Mouse (Mus musculus) T-helper 2 cell (primary cell): ENCODE measurements around the gene Scn8a.

Experiments
- in situ Hi-C: fragments of 300-600 bp; cut with MboI, MseI; formaldehyde crosslinking; loops from one replicate; pipeline ENCODE4 v1.15.1; 2025; ENCODE audit warnings: high pct_unique_total_duplicates

Scn8a gene

DNA sequence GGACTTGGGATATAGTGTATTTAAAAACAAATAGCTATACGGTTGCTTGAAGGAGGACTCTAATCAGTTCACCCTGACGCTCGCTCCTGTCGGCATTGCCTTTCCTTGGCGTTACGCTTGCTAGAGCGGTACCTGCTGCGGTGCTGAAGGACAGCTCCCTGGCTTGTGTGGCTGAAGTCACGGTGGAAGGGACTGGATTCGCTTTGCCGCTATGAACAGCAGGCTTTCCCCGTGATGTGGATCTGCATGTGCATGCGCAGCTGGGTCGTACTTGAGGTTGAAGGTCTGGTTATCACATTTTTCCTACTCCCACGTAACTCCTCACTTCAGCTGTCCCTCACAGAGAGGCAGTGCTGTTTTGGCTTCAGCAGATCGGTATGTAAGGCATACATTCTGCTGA, 3.5 kb downstream of the Scn8a start:
- in situ Hi-C loops = loop anchor here (10.0 kb wide), 1 partner anchor 1188 kb away; no protein-coding TSS in a partner anchor

- in situ Hi-C loops = loop anchor here (10.0 kb wide), 1 partner anchor 1194 kb away; no protein-coding TSS in a partner anchor
These were observed 9.4 kb downstream of the Scn8a start for GRCm38 (mm10) chr15:100879073-100879472.

GRCm38 (mm10) chr15:100881385-100881784, 11.7 kb downstream of the Scn8a start:
- in situ Hi-C loops = no loop called here

DNA sequence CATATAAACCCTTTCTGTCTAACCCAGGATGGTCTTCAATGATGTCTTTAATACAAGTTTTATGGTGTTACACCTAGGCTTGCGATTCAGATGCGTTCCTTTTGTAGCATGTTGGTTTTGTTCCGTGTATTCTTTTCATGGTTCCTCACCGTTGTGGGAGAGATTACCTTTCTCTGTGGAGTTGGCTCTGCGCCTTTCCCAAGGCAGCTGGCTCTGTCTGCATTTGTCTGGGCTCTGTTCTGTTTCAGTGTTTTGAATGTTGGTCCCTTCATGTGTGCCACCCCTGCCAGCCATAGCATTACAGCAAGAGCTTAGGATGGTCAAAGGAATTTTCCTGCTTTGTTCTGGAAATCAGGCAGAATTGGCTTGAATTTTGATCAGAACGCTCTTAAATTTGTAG, 14.8 kb downstream of the Scn8a start:
- in situ Hi-C loops = no loop called here

DNA sequence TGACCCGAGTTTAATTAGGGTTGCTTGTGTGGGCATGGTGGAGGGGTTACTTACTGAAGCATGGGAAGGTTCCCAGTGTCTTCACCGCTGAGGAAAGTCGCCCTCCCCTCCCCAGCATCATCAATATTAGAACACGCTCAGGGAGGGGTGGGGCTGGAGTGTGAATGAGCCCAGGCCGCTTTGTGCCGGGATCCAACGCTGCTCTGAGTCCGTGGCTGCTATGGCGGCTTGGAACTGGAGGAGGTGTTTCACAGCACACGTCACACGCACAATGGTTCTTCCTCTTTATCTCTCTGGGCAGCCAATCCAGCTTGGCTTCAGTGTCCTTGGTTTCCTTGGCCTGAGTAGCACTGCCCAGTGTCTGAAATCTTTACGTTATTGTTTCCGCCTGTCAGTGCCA, 22.3 kb downstream of the Scn8a start:
- in situ Hi-C loops = no loop called here

GRCm38 (mm10) chr15:100896502-100896901, 26.8 kb downstream of the Scn8a start:
- in situ Hi-C loops = no loop called here

- in situ Hi-C loops = no loop called here
These were observed 34.2 kb downstream of the Scn8a start for GRCm38 (mm10) chr15:100903811-100904210.

DNA sequence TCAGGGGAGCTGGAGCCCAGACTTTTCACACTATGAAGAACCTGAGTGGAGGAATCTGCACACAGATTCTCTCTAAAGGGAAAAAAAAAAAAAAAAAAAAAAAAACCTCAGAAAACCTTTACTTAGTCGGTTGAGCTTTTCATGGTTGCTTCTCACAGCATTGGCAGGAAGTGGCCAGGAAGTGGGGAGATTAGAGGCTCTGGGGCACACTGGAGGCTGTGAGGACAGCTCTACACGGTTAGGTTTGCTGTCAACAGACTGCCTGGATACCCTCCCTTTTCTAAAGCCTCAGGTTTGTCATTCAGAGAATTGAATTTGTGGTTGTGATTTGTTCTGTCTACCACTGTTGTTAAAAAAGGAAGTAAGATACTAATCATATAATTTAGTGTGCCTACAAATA, 35.3 kb downstream of the Scn8a start:
- in situ Hi-C loops = no loop called here

DNA sequence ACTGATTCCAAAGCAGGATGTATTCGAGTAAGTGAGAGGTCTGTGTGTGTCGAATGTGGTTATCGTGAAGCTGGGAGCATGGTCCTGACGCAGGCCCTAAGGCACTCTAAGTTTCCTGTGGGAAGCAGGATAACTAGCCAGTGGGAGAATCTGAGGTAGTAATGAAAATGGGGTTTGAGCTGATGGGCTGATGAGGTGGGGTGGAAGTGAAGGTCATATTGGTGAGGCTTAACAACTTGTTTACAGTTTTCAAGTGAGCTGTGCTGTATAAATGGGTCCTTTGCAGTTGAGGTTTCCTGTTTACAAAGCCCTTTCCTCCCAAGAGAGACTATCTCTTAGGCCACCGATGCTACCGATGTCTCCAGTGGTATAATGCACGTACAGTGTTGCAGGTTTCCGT, 36.1 kb downstream of the Scn8a start:
- in situ Hi-C loops = no loop called here

DNA sequence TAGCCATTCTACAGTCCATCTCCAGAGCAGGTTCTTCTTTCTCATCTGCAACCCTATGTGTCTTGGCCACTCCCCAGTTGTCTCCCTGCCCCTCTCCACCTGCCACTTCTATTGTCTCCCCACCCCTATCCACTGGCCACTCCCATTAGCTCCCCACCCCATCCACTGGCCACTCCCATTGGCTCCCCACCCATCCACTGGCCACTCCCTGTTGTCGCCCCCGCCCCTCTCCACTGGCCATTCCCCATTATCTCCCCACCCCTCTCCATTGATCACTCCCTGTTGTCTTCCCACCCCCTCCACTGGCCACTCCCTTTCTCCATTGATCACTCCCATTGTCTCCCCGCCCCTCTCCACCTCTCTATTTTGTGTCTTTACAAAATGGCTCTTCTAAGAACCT, 39.2 kb downstream of the Scn8a start:
- in situ Hi-C loops = no loop called here

GRCm38 (mm10) chr15:100909734-100910163, 40.1 kb downstream of the Scn8a start:
- in situ Hi-C loops = no loop called here

DNA sequence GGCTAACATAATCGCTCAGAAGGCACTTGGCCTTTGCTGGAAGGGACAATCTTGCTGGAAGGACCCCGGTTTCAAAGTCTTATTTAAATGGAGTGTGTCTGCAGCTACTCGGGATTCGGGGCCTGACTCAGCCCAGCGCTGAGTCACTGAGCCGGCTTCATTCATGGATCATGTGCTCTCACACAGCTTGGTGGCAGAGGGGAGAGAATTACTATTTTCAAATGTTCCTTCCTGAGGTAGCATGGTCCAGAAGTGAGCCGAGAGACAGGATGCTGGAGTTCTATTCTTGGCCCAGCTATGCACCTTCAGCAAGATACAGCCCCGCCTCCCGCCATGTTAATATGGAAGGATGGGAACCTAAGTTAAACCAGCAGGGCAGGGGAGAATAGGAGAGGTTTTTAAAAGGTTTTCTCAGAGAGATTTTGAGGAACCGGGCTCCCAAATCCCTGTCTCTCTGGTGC, 40.8 kb downstream of the Scn8a start:
- in situ Hi-C loops = no loop called here

- in situ Hi-C loops = no loop called here
These were observed 43.1 kb downstream of the Scn8a start for GRCm38 (mm10) chr15:100912676-100913266.

DNA sequence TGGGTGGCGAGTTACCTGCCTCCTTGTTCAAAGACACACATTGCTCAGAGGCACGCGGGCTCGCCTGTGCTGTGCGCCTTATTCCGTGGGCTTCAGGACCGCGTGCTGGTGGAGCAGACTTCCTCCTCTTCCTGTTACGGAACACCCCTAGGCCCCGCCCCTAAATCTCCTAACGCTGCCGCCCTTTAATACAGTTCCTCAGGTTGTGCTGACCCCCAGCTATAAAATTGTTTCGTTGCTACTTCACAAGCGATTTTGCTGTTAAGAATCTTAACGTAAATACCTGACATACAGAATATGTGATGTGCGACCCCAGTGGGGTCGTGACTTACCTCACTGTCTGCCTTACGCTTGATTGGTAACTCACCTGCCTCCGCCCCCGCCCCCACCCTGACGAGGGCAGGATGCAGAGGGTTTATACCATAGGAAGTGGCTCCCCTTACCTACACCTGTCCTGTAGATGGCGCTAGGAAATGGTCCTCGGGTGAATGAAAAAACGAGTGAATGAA, 45.1 kb downstream of the Scn8a start:
- in situ Hi-C loops = no loop called here

- in situ Hi-C loops = no loop called here
These were observed 48.4 kb downstream of the Scn8a start for GRCm38 (mm10) chr15:100918046-100918445.

- in situ Hi-C loops = no loop called here
These were observed 52.6 kb downstream of the Scn8a start for GRCm38 (mm10) chr15:100922210-100922609.

DNA sequence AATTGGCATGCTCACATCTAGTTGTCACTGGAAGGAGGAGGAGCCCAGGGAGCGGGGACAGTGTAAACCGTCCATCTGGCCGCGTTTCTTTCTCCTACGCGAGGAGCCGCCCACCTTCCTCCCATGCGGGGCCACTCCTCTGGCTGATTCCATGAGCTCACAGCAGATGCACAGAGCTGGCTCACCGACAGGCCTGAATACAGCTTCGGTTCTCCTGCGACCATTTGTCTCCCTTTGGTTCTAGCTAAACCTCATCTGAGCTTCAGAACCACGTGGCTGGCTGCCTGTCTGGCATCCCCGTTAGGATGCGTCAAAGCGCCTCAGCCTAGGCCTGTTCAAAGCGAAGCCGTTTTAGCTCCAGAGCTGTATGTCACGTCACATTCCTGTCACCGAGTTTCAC, 53.8 kb downstream of the Scn8a start:
- in situ Hi-C loops = no loop called here

- in situ Hi-C loops = loop anchor here (5.0 kb wide), 1 partner anchor 57 kb away; no protein-coding TSS in a partner anchor
These were observed 55.3 kb downstream of the Scn8a start for GRCm38 (mm10) chr15:100924941-100925340.

- in situ Hi-C loops = no loop called here
These were observed 60.8 kb downstream of the Scn8a start for GRCm38 (mm10) chr15:100930477-100930876.

GRCm38 (mm10) chr15:100936176-100936575, 66.5 kb downstream of the Scn8a start:
- in situ Hi-C loops = no loop called here

DNA sequence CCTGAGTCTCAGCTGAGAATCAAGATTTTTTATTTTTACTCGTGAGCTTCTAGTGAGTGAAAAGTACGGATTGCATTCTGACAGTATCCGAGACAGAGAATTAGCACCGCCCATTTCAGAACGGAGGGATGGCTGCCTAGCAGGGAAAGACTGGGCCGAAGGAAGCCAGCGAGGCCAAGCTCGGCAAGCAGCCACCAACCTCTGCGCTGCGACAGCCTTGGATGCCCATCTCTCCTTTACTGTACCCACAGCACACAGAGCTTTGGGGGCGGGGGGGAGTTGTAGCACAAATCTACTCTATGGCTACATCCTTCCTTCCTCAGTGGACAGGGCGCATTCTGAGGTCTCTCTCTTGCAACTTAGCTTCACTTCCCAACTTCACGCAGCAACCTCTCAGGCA, 78.7 kb downstream of the Scn8a start:
- in situ Hi-C loops = no loop called here

DNA sequence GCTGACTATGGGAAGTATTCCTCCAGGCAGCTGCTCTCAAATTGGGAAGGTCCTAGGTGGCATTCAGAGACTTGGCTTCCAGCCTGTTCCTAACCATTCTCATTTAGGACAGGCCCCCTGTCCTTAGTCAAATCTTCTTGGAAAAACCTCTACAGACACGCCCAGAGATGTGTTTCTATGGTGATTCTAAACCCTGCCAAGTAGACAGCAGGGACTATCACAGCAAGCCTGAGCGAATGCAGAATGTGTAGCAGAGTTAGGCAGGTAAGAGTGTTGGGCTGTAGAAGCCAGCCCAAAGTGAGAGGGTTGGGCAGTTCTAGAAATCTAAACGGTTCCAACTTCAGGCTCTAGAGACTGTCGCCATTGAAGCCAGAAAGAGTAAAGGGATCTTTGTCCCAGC, 79.5 kb downstream of the Scn8a start:
- in situ Hi-C loops = no loop called here

DNA sequence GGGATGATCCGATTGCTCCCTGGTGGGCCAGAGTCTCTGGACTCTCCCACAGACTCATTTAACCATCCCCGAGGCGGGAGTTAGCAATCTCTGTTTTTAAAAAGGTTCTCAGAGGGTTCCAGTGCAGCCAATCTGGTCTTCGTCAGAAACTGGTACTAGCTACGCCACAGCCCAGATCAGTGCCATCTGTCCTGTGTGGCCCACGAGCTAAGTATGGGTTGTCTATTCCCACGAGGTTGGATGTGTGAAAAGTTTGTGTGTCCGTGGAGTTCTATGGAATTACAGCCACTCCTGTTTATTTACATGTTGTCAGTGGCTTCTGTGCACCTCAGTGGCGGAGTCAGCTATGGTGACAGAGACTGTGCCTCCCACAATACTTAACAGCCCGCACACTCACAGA, 81.8 kb downstream of the Scn8a start:
- in situ Hi-C loops = no loop called here

DNA sequence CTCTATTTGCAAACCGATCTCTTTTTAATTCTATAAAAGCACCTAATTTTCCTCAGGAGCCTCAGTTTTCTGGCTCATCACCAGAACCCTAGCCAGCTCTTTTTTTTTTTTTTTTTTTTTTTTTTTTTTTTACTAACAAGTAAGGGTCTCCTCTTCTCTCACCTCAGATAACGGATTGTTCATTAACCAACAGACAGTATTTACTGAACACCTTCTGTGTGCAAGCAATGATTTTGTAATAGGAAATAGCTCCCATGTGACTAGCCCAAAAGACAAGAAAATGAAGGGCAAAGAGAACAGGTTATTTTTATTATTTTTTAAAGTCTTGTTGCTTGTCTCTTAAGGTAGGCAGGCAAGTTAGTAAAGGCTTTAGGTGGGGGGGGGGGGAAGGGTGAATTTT, 82.6 kb downstream of the Scn8a start:
- in situ Hi-C loops = no loop called here
